Mouse (Mus musculus) C2C12 (cell line): ENCODE data around the gene Gadd45gip1.

Source experiments
- CEBPB ChIP-seq: IDR thresholded peaks from one replicate; pipeline ENCODE4 v1.6.1; 2011; ENCODE audit warnings: low read depth, mild to moderate bottlenecking, control low read depth, moderate library complexity
- CTCF ChIP-seq: IDR thresholded peaks from one replicate; pipeline ENCODE4 v1.5.1; 2011; ENCODE audit not compliant: control insufficient read depth, insufficient read depth, insufficient read length
- MYOD1 ChIP-seq: IDR thresholded peaks from one replicate; pipeline ENCODE4 v1.6.1; 2011; ENCODE audit warnings: low read depth; ENCODE audit not compliant: control insufficient read depth, insufficient read length
- MYOG ChIP-seq: IDR thresholded peaks from one replicate; pipeline ENCODE4 v1.6.1; 2011; ENCODE audit not compliant: control insufficient read depth, insufficient read length; ENCODE audit errors: extremely low read depth
- USF1 ChIP-seq: IDR thresholded peaks from one replicate; pipeline ENCODE4 v1.6.1; 2011; ENCODE audit warnings: low read depth, mild to moderate bottlenecking, control low read depth, moderate library complexity

- TF ChIP-seq CTCF (no peak), CEBPB (no peak), MYOG (no peak), MYOD1 (no peak), USF1 (no peak)
These were observed 46.1 kb downstream of the Gadd45gip1 start for GRCm38 (mm10) chr8:84877297-84878035.
